Mouse (Mus musculus) olfactory bulb, adult 2 months (tissue): Measurements from ENCODE around the gene Zfp454.

ENCODE experiments used
- CTCF ChIP-seq: fragments of 200-500 bp; IDR thresholded peaks from 2 replicates; pipeline ENCODE4 v1.5.1; 2012; ENCODE audit warnings: low read depth, mild to moderate bottlenecking, low read length, moderate library complexity; ENCODE audit not compliant: insufficient read depth
- POLR2A ChIP-seq: fragments of 200-500 bp; IDR thresholded peaks from 2 replicates; pipeline ENCODE4 v1.6.1; 2012; ENCODE audit warnings: mild to moderate bottlenecking, low read depth, low read length, moderate library complexity; ENCODE audit not compliant: insufficient read depth

DNA sequence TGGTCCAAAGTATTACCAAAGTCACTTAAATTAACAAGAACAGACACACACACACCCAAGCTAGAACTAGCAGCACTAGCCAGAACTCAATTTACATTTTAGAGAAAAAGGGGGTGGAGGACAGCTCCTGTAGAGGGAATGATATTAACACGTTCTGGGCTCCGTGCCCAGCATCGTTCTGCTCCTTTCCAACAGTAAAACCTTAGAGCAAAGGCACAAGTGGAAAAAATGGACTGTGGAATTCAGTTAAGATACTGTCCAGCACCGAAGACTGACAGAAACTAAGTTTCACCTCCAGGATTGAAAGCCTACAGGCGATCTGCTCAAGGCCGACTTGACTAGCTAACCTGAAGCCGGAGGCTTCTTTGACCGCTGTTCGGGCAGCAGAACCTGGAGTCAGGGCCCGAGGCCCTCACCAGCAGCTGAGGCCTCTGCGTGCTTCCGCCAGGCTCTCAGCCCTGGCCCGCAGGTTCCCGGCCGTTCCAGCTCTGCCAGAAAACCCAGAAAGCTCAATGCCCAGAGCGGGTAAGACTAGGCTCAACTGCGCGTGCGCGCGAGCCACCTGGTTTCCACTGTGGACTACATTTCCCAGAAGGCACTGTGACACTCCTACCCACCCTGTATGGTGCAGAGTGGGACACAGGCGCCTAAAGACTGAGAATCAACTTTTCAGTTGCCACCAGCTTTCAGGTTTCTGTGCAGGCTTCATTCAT is 46.3 kb downstream of the Zfp454 start, which contains the start of gene Zfp879:
- TF ChIP-seq POLR2A (peak; percentile 75), CTCF (no peak)
